Mouse (Mus musculus) right cerebral cortex, postnatal 4 days (tissue): ENCODE results near the gene Gpatch3.

Experiments used
- DNase-seq: peaks from one replicate; pipeline ENCODE4 v3.0.0-alpha.2; 2022

The Gpatch3 gene

GRCm38 (mm10) chr4:133592570-133592969 lies 18.0 kb downstream of the Gpatch3 start:
- peak; percentile 71 for DNase-seq

- no peak for DNase-seq
Measured at GRCm38 (mm10) chr4:133595538-133595937, 21.0 kb downstream of the Gpatch3 start.

GRCm38 (mm10) chr4:133596084-133596483 lies 21.5 kb downstream of the Gpatch3 start:
- DNase-seq = no peak

GRCm38 (mm10) chr4:133598616-133599015 lies 24.1 kb downstream of the Gpatch3 start:
- DNase-seq = no peak

- DNase-seq = no peak
Measured at GRCm38 (mm10) chr4:133599116-133599515, 24.6 kb downstream of the Gpatch3 start.

GRCm38 (mm10) chr4:133599571-133600073 lies 25.1 kb downstream of the Gpatch3 start:
- peak; percentile 72 for DNase-seq

GRCm38 (mm10) chr4:133600306-133600705 lies 25.8 kb downstream of the Gpatch3 start:
- DNase-seq = no peak

- peak; percentile 27 for DNase-seq
Measured at GRCm38 (mm10) chr4:133601721-133602218, 27.2 kb downstream of the Gpatch3 start, which contains the start of gene Sfn. TSS of gene Sfn (minus strand) at chr4:133602168.

GRCm38 (mm10) chr4:133603056-133603455 lies 28.5 kb downstream of the Gpatch3 start:
- no peak for DNase-seq

- DNase-seq = no peak
Measured at GRCm38 (mm10) chr4:133604175-133604574, 29.6 kb downstream of the Gpatch3 start.

GRCm38 (mm10) chr4:133604856-133605255 lies 30.3 kb downstream of the Gpatch3 start:
- DNase-seq = no peak

GRCm38 (mm10) chr4:133605330-133605729 lies 30.8 kb downstream of the Gpatch3 start:
- no peak for DNase-seq

- DNase-seq = no peak
Measured at GRCm38 (mm10) chr4:133607284-133607683, 32.7 kb downstream of the Gpatch3 start.

GRCm38 (mm10) chr4:133609719-133610118 lies 35.2 kb downstream of the Gpatch3 start:
- peak; percentile 84 for DNase-seq

- DNase-seq = no peak
Measured at GRCm38 (mm10) chr4:133611815-133612214, 37.3 kb downstream of the Gpatch3 start.

- no peak for DNase-seq
Measured at GRCm38 (mm10) chr4:133612416-133612815, 37.9 kb downstream of the Gpatch3 start.

GRCm38 (mm10) chr4:133613026-133613425 lies 38.5 kb downstream of the Gpatch3 start:
- DNase-seq = no peak

- no peak for DNase-seq
Measured at GRCm38 (mm10) chr4:133613867-133614266, 39.3 kb downstream of the Gpatch3 start.

- no peak for DNase-seq
Measured at GRCm38 (mm10) chr4:133614274-133614761, 39.8 kb downstream of the Gpatch3 start.

- DNase-seq = no peak
Measured at GRCm38 (mm10) chr4:133615416-133615815, 40.9 kb downstream of the Gpatch3 start.

GRCm38 (mm10) chr4:133617936-133618335 lies 43.4 kb downstream of the Gpatch3 start:
- no peak for DNase-seq

GRCm38 (mm10) chr4:133619473-133620136 lies 45.1 kb downstream of the Gpatch3 start:
- DNase-seq = no peak

- DNase-seq = no peak
Measured at GRCm38 (mm10) chr4:133620668-133621067, 46.1 kb downstream of the Gpatch3 start.

GRCm38 (mm10) chr4:133622161-133622695 lies 47.7 kb downstream of the Gpatch3 start:
- DNase-seq = no peak
